Mouse (Mus musculus): ENCODE data around the gene Tmem41b.

DNA sequence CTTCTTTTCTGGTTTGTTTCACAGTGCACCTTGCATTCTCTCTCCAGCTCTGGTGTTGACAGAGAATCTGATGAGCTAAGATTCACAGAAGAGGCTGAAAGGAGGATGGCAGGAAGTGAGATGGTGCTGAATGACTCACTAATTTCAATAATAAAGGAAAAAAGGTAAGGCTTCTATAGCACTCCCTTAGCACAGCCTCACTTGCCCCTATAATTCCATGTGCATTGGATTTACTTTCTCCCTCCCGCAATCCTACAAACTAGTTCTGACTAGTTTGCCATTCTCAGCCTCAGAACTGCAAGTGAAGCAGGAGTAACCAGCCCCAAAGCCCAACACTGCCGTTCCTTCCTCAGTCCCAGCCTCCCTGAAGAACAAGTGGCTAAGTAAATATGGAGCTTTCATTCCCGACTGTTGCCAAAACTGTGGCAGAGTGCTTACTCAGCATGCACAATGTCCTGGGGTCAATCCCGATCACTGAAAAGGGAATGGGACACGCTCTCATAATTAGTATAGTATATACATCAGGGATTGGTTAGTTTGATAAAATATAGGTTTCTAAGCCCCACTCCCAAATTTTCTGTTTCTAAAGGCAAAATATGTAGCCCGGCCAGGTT is 42.2 kb downstream of the Tmem41b start:
- TF ChIP-seq TAL1 (IDR thresholded peaks at IDR 0.05; ENCODE audit: low read length) (no peak), GATA1 (IDR thresholded peaks at IDR 0.05; ENCODE audit: low read length) (no peak)

Data from erythroblast, embryonic 14.5 days (primary cell).